Mouse (Mus musculus) adrenal gland (tissue): ENCODE data around the gene Depdc7.

Experiments
- intact Hi-C: fragments of 180-260 bp; cut with DNase I; formaldehyde crosslinking; loops from one replicate; pipeline ENCODE4 v1.15.1; 2025

Depdc7 gene

DNA sequence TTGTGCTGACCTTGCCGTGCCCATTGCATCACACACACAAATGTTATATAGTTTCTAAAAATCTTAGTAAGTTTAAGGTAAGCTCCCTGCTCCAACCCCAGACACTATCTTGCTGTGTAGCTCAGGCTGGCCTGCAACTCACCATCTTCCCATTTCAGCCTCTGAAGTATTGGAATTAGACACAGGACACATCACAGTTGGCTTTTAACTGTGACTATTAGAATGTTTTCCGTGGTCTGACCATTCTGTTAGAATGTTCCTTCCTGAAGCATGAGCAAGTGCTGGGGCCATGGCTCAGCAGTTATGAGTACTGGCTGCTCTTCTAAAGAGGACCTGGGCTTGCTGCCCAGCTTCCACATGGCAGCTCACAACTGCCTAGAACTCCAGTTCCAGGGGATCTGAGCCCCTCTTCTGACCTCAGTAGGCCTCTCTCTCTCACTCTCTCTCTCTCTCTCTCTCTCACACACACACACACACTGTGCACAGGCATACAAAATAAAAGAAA is 25.4 kb downstream of the Depdc7 start:
- intact Hi-C loops, result no loop called here

DNA sequence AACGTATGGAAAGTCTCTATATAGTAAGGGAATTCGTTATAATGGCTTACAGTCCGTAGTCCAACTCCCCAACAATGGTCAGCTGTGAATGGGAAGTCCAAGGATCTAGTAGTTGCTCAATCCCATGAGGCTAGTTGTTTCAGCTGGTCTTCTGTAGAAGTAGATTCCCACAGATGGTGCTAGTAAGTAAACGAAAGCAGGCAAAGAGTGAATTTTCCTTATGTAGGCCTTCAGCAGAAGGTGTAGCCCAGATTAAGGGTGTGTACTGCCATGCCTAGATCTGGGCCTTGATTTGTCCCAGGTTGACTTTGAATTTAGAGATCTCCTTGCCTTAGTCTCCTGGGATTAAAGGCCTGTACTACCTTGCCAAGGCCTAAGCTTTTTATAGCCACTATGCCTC is 26.4 kb downstream of the Depdc7 start, which contains the start of gene Pin1rt1:
TSS of gene Pin1rt1 (minus strand) at position 101 of the 400 bp plus-strand sequence.
- intact Hi-C loops, result no loop called here

DNA sequence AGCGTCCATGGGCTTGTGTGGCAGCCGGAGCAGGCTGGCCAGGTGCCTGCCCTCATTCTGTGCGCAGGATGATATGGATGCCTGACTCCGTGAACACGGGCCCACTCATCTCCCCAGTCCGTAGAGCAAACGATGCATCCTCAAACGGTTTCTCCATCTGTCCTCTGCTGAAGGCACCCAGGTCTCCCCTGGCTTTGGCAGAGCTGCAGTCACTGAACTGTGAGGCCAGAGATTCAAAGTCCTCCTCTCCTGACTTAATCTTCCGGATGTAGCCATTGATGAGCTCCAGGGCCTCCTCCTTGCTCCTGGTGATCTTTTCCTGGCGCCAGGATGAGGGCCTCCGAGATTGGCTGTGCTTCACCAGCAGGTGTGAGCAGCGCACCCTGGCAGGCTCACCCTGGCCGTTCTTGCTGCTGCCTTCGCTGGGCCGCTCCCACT is 28.4 kb downstream of the Depdc7 start:
- intact Hi-C loops, result no loop called here

GRCm38 (mm10) chr2:104712486-104712809 is 30.2 kb downstream of the Depdc7 start:
- intact Hi-C loops, result no loop called here

DNA sequence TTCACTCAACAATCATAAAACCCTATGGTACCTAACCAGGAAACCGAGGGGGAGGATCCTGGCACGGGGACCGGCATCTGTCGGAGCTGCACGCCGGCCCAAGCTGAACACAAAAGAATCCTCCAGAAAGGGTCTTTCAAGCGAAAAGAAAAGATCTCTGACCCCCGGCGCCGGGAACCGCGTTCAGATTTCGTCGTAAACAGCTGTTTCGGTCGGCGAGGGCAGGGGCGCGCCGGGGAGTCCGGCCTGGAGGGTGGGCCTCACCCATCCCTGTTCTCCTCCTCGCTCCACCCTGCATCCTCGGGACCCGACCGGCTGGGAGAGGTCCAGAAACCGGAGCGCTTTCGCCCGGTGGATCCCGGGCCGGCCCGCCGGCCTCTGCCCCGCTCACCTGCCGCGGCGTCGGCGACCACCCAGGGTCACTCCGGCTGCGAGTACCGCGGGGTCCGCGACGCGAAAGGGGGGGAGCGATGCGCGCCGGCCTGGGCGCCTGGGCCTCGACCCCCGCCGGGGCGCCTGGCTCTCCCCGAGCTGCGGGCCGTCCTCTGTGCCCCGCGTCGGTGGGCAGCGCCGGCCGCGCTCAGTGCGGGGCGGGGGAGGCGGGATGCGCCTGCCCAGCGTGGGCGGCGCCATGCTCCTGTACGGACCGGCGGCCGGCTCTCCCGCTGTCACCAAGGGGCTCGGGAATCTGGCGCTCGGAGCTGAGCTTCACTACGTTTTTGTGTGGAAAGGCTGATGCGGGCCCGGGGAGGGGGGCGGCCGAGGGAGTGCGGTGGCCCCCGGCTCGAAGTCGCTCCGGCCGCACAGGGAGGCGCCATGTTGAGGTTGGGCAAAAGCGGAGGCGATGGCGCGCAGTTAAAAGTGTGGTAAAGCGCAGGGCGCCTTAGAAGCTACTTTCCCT is 30.8 kb downstream of the Depdc7 start, which contains the start of gene Tcp11l1:
TSS of gene Tcp11l1 (minus strand) at position 585 of the 901 bp plus-strand sequence.
- intact Hi-C loops, result no loop called here

- intact Hi-C loops, result no loop called here
Measured at GRCm38 (mm10) chr2:104710670-104711370, 31.9 kb downstream of the Depdc7 start.

DNA sequence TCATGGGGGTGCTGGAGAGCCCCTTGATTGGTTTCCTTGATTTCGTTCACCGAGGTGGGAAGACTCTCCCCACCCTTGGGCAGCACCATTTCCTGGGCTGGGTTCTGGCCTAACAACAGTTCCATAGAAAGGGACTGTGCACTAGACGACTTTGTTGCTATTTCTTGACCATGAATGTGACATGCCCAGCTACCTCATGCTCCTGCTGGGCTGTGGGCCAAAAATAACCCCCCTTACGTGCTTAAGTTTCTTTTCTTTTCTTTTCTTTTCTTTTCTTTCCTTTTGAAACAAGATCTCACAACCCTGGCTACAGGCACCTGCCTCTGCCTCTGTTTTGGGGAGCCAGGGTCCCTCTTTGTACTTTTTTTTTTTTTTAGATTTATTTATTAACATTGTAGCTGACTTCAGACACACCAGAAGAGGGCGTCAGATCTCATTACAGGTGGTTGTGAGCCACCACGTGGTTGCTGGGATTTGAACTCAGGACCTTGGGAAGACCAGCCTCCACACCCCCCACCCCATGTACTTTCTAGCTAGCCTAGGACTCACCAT is 32.8 kb downstream of the Depdc7 start:
- intact Hi-C loops, result no loop called here

DNA sequence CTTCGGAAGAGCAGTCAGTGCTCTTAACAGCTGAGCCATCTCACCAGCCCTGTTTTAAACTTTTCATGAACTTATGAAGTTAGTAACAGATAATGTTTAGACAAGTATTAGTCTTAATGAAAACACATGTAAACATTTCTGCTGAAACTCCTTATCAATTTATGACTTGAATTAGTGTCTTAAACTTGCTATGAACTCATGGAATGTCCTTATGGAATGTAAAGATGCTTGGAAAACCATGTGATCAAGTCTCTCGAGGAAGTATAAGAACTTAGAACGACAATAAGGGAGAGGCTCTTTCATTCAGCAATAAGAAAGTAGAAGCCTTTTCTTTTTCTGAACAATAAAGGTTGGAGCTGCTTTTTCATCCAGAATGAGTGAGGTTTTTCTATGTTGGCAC is 38.3 kb downstream of the Depdc7 start:
- intact Hi-C loops, result no loop called here

DNA sequence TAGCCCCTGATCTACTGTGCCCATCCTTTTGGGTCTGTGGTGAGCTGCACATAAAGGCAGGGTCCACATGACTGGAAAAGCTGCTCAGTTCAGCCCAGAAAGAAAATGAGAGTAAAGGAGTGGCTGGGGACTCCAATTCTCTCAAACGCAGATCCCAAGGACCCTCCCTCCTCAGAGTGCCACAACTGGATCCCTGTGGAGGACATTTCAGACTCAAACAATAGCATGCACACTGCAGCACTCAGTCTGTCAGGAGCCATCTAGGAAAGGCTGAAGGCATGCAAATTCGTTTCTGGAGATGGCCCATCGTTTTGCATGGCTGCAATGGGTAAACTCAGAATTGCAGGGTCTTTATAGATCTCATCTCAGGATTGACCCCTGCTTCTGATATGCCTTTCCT is 39.5 kb downstream of the Depdc7 start:
- intact Hi-C loops, result no loop called here

- intact Hi-C loops, result no loop called here
Measured at GRCm38 (mm10) chr2:104699659-104700058, 43.0 kb downstream of the Depdc7 start.

GRCm38 (mm10) chr2:104692551-104692950 is 50.1 kb downstream of the Depdc7 start:
- intact Hi-C loops, result no loop called here

DNA sequence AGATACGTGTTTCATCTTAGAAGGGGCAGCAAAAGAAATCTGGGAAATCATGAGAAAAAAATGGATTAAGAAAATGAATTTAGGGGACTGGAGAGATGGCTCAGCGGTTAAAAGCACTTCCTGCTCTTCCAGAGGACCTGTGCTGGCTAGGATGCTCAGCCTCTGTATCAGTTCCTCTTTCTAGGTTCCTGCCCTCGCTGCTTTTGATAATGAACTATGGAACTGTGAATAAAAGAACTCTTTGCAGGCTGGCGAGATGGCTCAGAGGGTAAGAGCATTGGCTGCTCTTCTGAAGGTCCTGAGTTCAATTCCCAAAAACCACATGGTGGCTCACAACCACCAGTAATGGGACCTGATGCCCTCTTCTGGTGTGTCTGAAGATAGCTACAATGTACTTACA is 52.0 kb downstream of the Depdc7 start:
- intact Hi-C loops, result no loop called here

GRCm38 (mm10) chr2:104688724-104689123 is 54.0 kb downstream of the Depdc7 start:
- intact Hi-C loops, result loop anchor here (5.0 kb wide), 2 partner anchors 59 to 89 kb away; no protein-coding TSS in a partner anchor

GRCm38 (mm10) chr2:104688321-104688720 is 54.4 kb downstream of the Depdc7 start:
- intact Hi-C loops, result loop anchor here (5.0 kb wide), 2 partner anchors 59 to 89 kb away; no protein-coding TSS in a partner anchor

DNA sequence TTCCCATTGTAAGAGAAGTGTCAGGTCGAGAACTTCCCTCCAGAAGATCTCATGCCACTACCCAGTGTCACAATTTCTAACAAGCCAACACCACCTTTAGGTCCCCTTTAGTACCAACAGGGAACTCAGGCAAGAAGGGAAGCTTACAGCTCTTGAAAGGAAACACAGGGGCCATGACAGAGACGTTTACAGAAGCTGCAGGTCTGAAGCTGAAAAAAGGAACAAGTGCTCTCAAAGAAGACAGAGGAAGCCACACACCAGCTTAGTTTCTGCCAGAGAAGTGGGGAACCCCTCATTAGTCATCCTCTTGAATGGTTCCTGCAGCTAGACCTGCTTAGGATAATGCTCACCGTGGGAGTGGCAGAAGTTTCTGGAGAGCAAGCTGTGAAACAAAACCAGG is 55.4 kb downstream of the Depdc7 start:
- intact Hi-C loops, result loop anchor here (5.0 kb wide), 2 partner anchors 60 to 90 kb away; no protein-coding TSS in a partner anchor

- intact Hi-C loops, result loop anchor here (5.0 kb wide), 2 partner anchors 62 to 92 kb away; no protein-coding TSS in a partner anchor
Measured at GRCm38 (mm10) chr2:104685418-104685817, 57.3 kb downstream of the Depdc7 start.

GRCm38 (mm10) chr2:104684771-104685170 is 57.9 kb downstream of the Depdc7 start:
- intact Hi-C loops, result loop anchor here (5.0 kb wide), 2 partner anchors 63 to 93 kb away; no protein-coding TSS in a partner anchor

DNA sequence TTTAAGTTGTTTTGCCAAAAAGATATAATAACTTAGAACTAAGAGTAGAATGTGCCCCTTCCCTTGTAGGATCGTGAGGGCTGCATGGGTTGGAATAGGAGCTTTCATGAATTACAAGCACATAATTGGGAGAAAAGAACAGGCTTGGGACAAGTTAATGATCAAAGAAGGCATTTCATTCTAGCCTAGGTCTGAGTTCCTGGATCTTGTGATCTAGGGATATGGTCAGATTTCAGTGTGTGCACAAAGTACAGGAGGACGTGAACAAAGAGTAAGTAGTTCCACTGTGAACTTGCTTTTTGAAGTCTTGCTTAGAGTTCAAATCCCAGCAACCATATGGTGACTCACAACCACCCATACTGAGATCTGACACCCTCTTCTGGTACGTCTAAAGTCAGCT is 65.4 kb downstream of the Depdc7 start:
- intact Hi-C loops, result no loop called here
